Mouse (Mus musculus) left cerebral cortex, postnatal 10 days (tissue): ENCODE results near the gene Gpr153. TPM values are rescaled to one million over a fixed set of nuclear protein-coding genes. Genes with fewer than 3 reads are reported as not detected.

Experiments
- total RNA-seq, 2 experiments: library from RNA; stranded (reverse); gene quantifications; 2 replicates each; pipeline ENCODE4 v1.2.3; 2021

Gpr153 gene
- total RNA-seq, 2 experiments from 2014 or later: 32.9 to 35.7 TPM

Other genes starting within 250 kb of the Gpr153 start
- 10 to 100 TPM; 11.9 to 14.7 TPM for gene Zbtb48, start 246.6 kb upstream of the Gpr153 start, total RNA-seq
- gene Tas1r1, start 235.7 kb upstream of the Gpr153 start, total RNA-seq: under 1 TPM; 0.43 to 0.54 TPM
- 10 to 100 TPM; 25.3 to 27.7 TPM for gene Nol9, start 234.9 kb upstream of the Gpr153 start, total RNA-seq
- 10 to 100 TPM; 43.3 to 46.9 TPM for gene Plekhg5, start 201.7 kb upstream of the Gpr153 start, total RNA-seq
- 1 to 10 TPM; 3.9 to 4.7 TPM for gene Tnfrsf25, start 158.3 kb upstream of the Gpr153 start, total RNA-seq
- under 1 TPM; 0.32 to 0.41 TPM for gene Espn, start 121.9 kb upstream of the Gpr153 start, total RNA-seq
- not detected for gene Hes2, start 115.4 kb upstream of the Gpr153 start, total RNA-seq
- gene Acot7, start 96.1 kb upstream of the Gpr153 start, total RNA-seq: 100 to 1,000 TPM; 415 to 420 TPM
- not detected for gene Hes3, start 17.4 kb downstream of the Gpr153 start, total RNA-seq
- gene Icmt, start 23.0 kb downstream of the Gpr153 start, total RNA-seq: 10 to 100 TPM; 31.7 to 32.3 TPM
- 1 to 10 TPM; 1.1 to 4.5 TPM for gene Rnf207, start 44.8 kb downstream of the Gpr153 start, total RNA-seq
- gene Rpl22, start 51.5 kb downstream of the Gpr153 start, total RNA-seq: 100 to 1,000 TPM; 224 to 239 TPM
- gene Chd5, start 64.4 kb downstream of the Gpr153 start, total RNA-seq: 100 to 1,000 TPM; 176 to 179 TPM
- gene Nphp4, start 202.5 kb downstream of the Gpr153 start, total RNA-seq: 10 to 100 TPM; 14.6 to 15.1 TPM
- gene Kcnab2, start 203.6 kb downstream of the Gpr153 start, total RNA-seq: 100 to 1,000 TPM; 123 to 134 TPM